Mouse (Mus musculus) splenic B cell, adult 2 months (primary cell): ENCODE data around the gene Atxn7l2.

Experiments
- DNase-seq: peaks from one replicate; pipeline ENCODE4 v3.0.0-alpha.2; 2011; ENCODE audit warnings: low read depth, low spot score
- H3K27me3 ChIP-seq: 2 replicates; pipeline ENCODE4 v1.6.1; 2012; ENCODE audit warnings: mild to moderate bottlenecking, low read length, moderate library complexity, mixed read lengths; ENCODE audit not compliant: control insufficient read depth, poor library complexity, insufficient read depth, severe bottlenecking
- H3K36me3 ChIP-seq: 2 replicates; pipeline ENCODE4 v1.6.1; 2012; ENCODE audit warnings: mild to moderate bottlenecking, low read length, moderate library complexity, mixed read lengths; ENCODE audit not compliant: control insufficient read depth, poor library complexity, insufficient read depth, severe bottlenecking

Atxn7l2 gene

DNA sequence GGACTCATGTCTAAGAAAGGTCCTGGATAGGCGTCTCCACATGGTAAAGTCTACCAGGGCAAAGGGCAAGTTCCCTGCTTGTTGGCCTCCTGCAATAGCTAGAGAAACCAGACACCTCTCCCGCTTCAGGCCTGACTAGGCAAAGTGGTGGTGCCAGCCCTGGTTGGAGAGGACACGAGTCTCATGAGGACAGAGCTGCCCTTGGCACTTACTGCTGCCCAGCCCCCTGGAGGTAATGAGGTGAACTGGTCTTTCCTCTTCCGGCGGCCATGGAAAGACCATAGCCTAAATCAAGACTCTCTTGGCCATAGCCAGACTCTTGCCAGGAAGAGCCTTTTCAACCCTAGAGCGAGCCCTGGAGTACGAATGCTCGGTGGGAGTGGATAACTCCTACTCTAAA, 1.7 kb upstream of the Atxn7l2 start:
- no peak for DNase-seq
- no peaks in the 10 kb centered on the region; the same call in 1 of the 2 replicates for H3K36me3 ChIP-seq
- H3K27me3 ChIP-seq = no peaks in the 10 kb centered on the region

- H3K27me3 ChIP-seq = no peaks in the 10 kb centered on the region
- H3K36me3 ChIP-seq = no peaks in the 10 kb centered on the region; the same call in 1 of the 2 replicates
- no peak for DNase-seq
Measured at GRCm38 (mm10) chr3:108211845-108212244, 1.1 kb upstream of the Atxn7l2 start.

DNA sequence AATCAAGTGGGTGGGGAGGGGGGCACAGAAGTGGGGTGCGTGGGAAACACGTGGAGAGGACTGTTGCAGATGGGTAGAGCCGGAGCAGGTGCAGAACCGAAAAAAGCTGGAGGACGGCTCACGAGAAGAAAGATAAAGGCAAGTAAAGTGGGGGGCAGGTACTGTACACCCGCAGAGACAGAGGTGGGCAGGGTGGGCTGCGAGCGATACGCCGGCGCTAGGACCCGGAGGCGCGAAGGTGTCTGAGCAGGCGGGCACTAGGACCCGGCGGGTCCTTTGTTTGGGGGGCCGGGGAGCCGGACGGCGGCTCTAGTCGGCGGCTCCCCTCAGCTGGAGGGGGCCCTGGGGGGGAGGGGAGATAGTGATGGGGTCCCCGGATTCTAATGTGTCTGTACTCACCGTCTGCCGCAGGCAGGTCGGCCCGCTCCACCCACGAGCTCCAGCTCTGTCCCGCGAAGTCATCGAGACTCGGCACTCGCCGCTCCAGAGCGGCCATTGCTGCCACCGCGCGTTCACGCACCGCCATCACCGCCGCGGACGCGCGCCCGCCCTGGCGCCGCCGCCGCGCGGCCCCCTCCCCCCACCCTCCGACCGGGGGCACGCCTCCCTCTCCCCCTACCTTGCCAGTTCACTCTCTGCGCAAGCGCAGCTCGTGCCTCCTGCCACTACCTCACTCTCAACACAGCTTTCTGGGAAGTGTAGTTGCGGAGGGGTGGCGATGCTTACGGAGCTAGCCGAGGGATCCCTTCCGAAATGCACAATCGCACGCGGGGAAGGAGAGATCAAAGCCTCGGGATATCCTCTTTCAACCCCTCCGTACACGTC, 576 bp downstream of the Atxn7l2 start:
- peaks cover 2% of the 10 kb centered on the region for H3K36me3 ChIP-seq
- DNase-seq = peak; percentile 97
- no peaks in the 10 kb centered on the region for H3K27me3 ChIP-seq

GRCm38 (mm10) chr3:108209536-108209935, 1.2 kb downstream of the Atxn7l2 start:
- peaks cover 2% of the 10 kb centered on the region for H3K36me3 ChIP-seq
- H3K27me3 ChIP-seq = no peaks in the 10 kb centered on the region
- no peak for DNase-seq

DNA sequence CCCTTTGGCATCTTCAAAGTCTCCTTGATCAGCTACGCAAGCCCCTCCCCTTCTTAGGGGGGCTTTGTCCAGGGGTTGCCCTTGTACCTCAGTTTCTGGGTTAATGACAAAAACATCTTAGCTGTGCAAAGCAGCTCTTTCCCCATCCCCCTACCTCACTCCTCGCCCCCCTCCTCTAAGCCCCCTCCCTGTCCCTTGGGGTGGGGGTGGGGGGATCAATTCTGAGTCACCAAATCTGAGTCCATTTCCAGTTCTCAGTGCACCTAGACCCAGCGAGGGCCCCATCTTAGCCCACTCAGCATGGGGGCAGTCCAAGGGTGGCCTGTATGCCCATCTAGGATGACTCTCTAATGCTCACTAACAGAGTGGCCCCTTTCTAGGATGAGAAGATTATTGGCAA, 1.7 kb downstream of the Atxn7l2 start:
- Histone ChIP-seq H3K36me3 (peaks cover 2% of the 10 kb centered on the region), H3K27me3 (no peaks in the 10 kb centered on the region)
- DNase-seq = no peak

GRCm38 (mm10) chr3:108206731-108207375, 3.9 kb downstream of the Atxn7l2 start:
- no peaks in the 10 kb centered on the region for H3K27me3 ChIP-seq
- peaks cover 2% of the 10 kb centered on the region for H3K36me3 ChIP-seq
- DNase-seq = no peak

GRCm38 (mm10) chr3:108205601-108206000, 5.1 kb downstream of the Atxn7l2 start:
- H3K27me3 ChIP-seq = no peaks in the 10 kb centered on the region
- H3K36me3 ChIP-seq = peaks cover 2% of the 10 kb centered on the region
- DNase-seq = no peak

GRCm38 (mm10) chr3:108204470-108204869, 6.3 kb downstream of the Atxn7l2 start:
- peaks cover 2% of the 10 kb centered on the region for H3K36me3 ChIP-seq
- no peaks in the 10 kb centered on the region for H3K27me3 ChIP-seq
- DNase-seq = no peak

DNA sequence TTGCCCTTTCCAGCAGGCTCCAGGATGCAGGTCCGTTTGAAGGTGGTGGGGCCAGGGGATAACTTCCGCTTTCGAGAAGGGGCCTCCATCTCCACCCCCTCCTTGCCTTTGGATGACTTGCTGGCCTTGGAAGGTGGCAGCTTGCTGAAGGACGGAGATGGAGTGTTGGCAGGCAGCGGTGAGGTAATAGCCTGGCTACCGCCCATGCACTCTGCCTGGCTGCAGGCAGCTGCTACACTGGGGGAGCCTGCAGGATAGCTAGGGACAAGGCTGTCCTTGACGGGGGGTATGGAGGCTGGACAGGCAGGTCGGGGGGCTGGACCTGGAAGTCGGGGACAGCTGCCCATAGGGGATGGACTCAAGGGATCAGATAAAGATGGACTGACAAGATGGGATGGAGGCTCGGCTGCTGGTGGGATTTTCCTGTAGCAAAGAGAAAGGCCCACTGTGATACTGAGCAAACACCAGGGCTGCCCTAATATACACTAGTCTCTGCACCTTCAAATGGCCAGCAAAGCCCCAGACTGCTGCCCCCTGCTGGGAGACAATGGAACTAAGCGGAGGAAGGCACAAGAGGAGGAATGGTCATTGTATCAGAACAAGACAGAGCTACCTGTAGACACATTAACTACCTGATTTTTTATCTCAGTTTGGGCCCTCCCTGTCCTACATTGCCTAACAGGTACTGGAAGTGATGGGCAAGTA, 7.0 kb downstream of the Atxn7l2 start:
- peak; percentile 84 for DNase-seq
- Histone ChIP-seq H3K27me3 (no peaks in the 10 kb centered on the region), H3K36me3 (peaks cover 2% of the 10 kb centered on the region)

DNA sequence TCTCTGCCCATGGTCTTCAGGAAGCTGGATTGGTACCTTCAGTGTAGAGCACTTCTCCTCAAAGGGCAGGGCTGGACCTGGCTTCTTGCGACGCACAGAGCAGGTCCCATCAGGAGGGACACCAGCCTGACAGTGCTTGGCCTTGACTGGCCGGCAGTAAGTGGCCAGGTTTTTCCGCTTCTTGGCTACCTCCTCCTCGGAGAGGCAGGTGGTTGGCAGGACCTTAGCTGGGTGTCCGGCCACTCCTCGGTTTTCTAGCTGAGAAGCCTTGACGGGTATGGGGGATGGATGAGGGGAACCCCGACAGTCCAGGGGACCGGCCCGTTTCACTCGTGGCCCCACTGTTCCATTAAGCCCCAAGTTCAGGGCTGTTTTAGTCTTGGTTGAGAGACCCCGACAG, 7.5 kb downstream of the Atxn7l2 start:
- no peaks in the 10 kb centered on the region for H3K27me3 ChIP-seq
- no peak for DNase-seq
- peaks cover 3% of the 10 kb centered on the region for H3K36me3 ChIP-seq

GRCm38 (mm10) chr3:108202506-108202905, 8.2 kb downstream of the Atxn7l2 start:
- Histone ChIP-seq H3K27me3 (no peaks in the 10 kb centered on the region), H3K36me3 (peaks cover 4% of the 10 kb centered on the region; the same call in 1 of the 2 replicates)
- DNase-seq = no peak

- peak; percentile 91 for DNase-seq
- peaks cover 4% of the 10 kb centered on the region; the same call in 1 of the 2 replicates for H3K36me3 ChIP-seq
- H3K27me3 ChIP-seq = no peaks in the 10 kb centered on the region
Measured at GRCm38 (mm10) chr3:108200329-108201323, 10.1 kb downstream of the Atxn7l2 start, which contains the start of gene Cyb561d1. Gene Cyb561d1 (minus strand): TSS chr3:108201212.

DNA sequence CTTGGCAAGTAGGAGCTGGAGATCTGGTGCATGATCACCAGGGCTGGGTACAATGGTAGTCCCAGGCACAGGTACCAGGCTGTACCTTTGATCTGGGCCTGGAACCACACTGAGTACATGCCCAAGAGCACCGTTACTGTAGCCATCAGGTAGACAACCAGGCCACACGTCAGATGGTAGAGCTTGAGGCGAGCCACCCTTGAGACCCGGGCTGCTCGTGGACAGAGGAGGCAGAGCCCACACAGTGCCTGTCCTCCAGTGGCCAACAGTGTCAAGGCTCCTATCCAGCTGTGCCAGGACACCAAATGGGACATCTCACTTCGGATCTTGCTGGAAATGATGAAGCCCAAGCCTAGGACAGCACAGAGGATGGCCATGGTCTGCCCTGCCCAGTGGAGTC, 11.5 kb downstream of the Atxn7l2 start:
- DNase-seq = no peak
- no peaks in the 10 kb centered on the region for H3K27me3 ChIP-seq
- H3K36me3 ChIP-seq = peaks cover 2% of the 10 kb centered on the region; the same call in 1 of the 2 replicates

- H3K36me3 ChIP-seq = 0 out of 2 replicates have a peak, but pooled peaks cover 2% of the 10 kb centered on the region
- no peak for DNase-seq
Measured at GRCm38 (mm10) chr3:108197066-108197497, 13.7 kb downstream of the Atxn7l2 start.

More at GRCm38 (mm10) chr3:108197066-108197497, 13.7 kb downstream of the Atxn7l2 start:
- no peaks in the 10 kb centered on the region for H3K27me3 ChIP-seq
